Mouse (Mus musculus): ENCODE data around the gene Cdr2. TPM values are rescaled to one million over a fixed set of nuclear protein-coding genes. Genes with fewer than 3 reads are reported as not detected.

The Cdr2 gene
- polyA plus RNA-seq (2014; fragmentation: Illumina TruSeq; extraction: RNeasy Lipid Tissue Mini Kit (QIAGEN cat#74804)) = 13.8 TPM

DNA sequence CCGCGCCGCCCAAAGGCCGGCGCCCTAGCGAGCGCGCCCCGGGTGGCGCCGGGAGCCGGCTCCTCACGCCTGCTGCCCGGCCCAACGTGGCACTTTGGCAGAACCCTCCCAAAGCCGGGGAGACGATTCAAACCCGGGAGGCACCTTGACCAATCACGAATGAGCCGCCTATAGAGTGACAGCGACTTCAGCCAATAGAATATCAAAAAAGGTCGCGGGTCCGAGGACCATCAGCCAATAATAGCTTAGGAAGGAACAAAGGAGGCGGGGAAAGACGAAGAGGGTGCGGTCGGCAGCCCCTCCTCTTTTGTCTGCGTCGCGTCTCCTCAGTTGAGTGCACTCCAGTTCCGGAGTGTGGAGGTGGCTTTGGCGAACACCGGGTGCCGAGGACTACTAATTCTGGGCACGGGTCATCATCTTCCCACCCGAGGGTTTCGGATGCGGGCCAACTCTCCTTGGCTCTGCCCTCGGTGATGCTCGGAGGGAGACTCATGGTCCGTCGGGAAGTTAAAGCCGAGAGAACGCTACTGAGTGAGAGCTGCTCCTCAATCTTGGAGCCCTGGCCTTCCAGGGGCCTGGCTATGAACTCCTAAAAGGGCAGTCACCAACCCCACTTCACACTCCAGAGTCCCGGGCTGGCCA is at the start of gene Cdr2, which contains the start of gene Mfsd13b:
Cdr2 (minus strand) TSS at position 113 of the 642 bp plus-strand sequence.
Mfsd13b (plus strand) TSS at position 310 of the 642 bp plus-strand sequence.

GRCm38 (mm10) chr7:120917592-120918461 is 64.3 kb downstream of the Cdr2 start, which contains the start of gene Polr3e:
Polr3e (plus strand) TSS chr7:120917744.

Other genes starting within 250 kb of the Cdr2 start
- gene Vwa3a, start 243.0 kb downstream of the Cdr2 start, polyA plus RNA-seq (2014; fragmentation: Illumina TruSeq; extraction: RNeasy Lipid Tissue Mini Kit (QIAGEN cat#74804)) = 2.1 TPM
- not detected for gene Gm5737, start 169.9 kb downstream of the Cdr2 start, polyA plus RNA-seq (2014; fragmentation: Illumina TruSeq; extraction: RNeasy Lipid Tissue Mini Kit (QIAGEN cat#74804))
- gene Eef2k, start 139.5 kb downstream of the Cdr2 start, polyA plus RNA-seq (2014; fragmentation: Illumina TruSeq; extraction: RNeasy Lipid Tissue Mini Kit (QIAGEN cat#74804)) = 8.7 TPM
- gene Polr3e, start 64.6 kb downstream of the Cdr2 start, polyA plus RNA-seq (2014; fragmentation: Illumina TruSeq; extraction: RNeasy Lipid Tissue Mini Kit (QIAGEN cat#74804)) = 11.8 TPM
- gene Mfsd13b, start 197 bp upstream of the Cdr2 start, polyA plus RNA-seq (2014; fragmentation: Illumina TruSeq; extraction: RNeasy Lipid Tissue Mini Kit (QIAGEN cat#74804)) = 0.68 TPM
- gene Mettl9, start 52.1 kb upstream of the Cdr2 start, polyA plus RNA-seq (2014; fragmentation: Illumina TruSeq; extraction: RNeasy Lipid Tissue Mini Kit (QIAGEN cat#74804)) = 453 TPM
- 10.8 TPM for gene Igsf6, start 92.3 kb upstream of the Cdr2 start, polyA plus RNA-seq (2014; fragmentation: Illumina TruSeq; extraction: RNeasy Lipid Tissue Mini Kit (QIAGEN cat#74804))
- not detected for gene Otoa, start 99.3 kb upstream of the Cdr2 start, polyA plus RNA-seq (2014; fragmentation: Illumina TruSeq; extraction: RNeasy Lipid Tissue Mini Kit (QIAGEN cat#74804))

Measured in ovary, adult 10 weeks (tissue).